Mouse (Mus musculus) gastrocnemius, postnatal 14 days (tissue): ENCODE measurements at regions not wholly inside any gene's neighbourhood (a gene's known extent, or its start where the extent isn't known, plus 50 kb on each side); places are given as distances from the start of the nearest gene placed in this dataset.

Experiments
- DNase-seq: peaks from one replicate; pipeline ENCODE4 v3.0.0; 2021; ENCODE audit warnings: mixed read lengths
- intact Hi-C: fragments of 180-260 bp; cut with DNase I; formaldehyde crosslinking; loops from one replicate; pipeline ENCODE4 v1.15.1; 2025; ENCODE audit warnings: low total_unique reads

- intact Hi-C loops = no loop called here
- no peak for DNase-seq
These were observed 65.9 kb downstream of the Tmem215 start for GRCm38 (mm10) chr4:40537859-40538258.

DNA sequence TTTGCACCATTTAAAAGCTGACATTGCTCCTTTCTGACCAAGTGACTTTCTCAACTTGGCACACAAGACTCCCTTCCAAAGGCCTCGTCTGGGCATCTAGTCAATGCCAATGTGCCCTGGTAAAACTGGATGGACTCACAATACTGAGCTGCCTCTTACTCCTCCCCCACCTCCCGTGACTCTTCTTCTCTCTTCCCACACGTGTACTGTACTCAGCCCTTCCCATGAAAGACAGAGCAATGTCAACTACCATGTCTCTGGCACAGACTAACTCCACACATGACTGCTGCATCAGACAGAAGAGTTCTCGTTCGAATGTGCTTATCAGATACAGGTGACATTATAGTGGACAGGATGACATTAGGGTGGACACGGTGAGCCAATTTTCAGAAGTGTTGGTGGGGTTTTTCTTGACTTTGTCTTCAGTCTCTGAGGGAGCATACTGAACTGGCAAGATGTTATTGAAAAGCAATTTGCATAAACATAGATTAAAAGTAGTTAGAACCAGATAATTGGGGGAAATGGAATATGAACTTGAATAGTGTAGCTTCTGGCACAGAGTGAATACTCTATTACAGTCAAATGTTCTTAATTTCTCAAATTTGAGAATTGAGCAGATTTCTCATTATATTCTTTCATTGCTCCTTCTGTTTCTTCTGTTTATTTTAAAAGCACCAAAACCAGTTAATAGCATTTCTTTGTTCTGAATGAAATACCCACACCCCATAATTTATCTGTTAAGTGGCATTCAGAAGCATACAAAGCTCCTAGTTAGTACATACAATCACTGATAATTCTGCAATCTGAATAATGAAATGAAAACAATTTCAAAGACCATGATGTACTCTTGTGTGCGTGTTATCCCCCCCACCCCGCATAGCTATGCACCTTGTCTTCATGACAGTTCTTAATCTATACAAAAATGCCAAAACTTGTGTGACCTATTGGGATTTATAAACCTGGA is 71.4 kb downstream of the Tmem215 start:
- no peak for DNase-seq
- intact Hi-C loops = no loop called here

DNA sequence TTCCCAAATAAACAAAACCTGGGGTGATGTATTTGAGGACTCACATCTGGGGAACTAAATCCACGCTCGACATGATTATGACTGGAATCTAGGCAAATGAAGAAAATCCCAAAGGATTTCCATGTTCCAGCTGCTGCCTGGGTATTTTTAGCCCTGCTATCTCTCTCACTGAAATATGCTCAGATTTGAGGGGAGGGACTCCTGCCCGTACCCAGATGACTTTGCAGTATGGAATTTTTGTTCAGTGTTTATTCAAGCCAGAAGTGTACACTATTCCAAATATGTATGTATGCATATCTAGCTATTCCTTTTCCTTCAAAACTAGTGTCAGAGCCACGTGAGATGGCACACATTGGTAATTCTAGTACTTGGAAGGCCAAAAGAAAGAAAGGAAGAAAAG is 72.1 kb downstream of the Tmem215 start:
- no peak for DNase-seq
- intact Hi-C loops = no loop called here

DNA sequence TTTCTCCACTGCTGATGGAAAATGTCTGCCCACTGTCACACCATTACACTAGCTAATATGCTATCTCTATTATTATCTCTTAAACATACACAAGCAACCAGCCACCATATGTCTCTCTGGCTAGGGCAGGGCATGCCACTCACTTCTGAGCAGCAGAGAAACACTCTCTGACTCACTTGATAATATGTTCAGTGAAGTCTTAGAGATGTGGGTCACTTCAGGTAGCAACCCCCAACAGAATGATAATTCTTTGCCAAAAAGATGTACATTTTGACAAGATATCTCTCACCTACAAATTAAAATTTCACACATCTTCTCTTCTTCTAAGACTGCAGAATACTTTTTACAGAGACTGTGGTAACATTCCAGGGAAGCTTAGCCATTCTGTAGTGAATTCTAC is 72.8 kb downstream of the Tmem215 start:
- intact Hi-C loops = no loop called here
- DNase-seq = no peak

GRCm38 (mm10) chr4:40545700-40546099 is 73.7 kb downstream of the Tmem215 start:
- intact Hi-C loops = no loop called here
- DNase-seq = no peak

GRCm38 (mm10) chr4:40559824-40560223 is 87.8 kb downstream of the Tmem215 start:
- intact Hi-C loops = no loop called here
- no peak for DNase-seq

DNA sequence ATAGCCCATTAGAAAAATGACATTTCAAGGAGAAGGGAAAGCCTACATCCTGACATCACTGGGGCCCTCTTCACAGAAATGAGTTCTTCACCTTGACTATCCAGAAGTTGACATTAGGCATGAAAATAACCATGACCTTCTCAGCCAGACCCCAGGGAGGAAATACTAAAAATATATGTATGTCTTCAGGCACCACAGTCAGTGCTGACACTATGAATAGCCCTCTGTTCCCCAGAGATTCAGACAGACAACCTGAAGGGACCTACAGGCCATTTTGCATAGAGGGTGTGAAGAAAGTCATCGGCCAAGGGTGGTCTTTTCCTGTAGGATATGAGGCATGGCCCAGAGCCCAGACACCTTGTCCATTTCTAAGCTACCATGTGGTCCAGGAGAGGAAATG is 101.3 kb downstream of the Tmem215 start:
- DNase-seq = no peak
- intact Hi-C loops = no loop called here

GRCm38 (mm10) chr4:40575951-40576350 is 104.0 kb downstream of the Tmem215 start:
- intact Hi-C loops = no loop called here
- DNase-seq = no peak

GRCm38 (mm10) chr4:40584436-40584835 is 112.5 kb downstream of the Tmem215 start:
- intact Hi-C loops = no loop called here
- DNase-seq = no peak

DNA sequence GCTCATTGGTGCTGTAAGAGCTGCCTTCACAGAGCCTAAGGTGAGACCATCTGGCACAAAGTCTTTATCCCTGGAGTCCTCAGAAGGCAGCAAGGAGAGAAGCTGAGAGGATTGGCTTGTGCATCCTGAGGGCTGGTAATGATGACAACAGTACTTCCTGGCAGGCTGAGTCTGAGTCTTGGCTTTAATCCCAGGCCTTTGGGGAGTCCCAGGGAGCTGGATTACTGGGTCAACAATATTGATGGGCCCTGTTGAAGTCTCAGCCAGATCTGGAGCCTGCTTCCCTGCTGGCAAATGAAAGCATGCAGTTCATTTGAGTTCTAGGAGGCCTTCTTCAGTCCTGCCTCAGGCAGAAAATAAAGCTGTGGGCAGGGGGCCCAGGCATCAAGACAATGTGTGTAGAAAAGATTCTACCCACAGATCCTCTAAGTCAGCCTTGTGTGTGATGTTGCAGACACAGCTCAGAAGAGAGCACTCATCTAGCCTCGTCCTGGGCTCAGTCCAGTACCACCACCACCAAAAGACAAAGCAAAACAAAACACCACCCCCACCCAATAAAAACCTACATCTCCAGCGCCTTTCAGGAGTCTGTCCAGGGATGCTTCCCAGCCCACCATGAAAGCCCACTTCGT is 113.1 kb downstream of the Tmem215 start:
- DNase-seq = peak; percentile 63
- intact Hi-C loops = no loop called here

- intact Hi-C loops = no loop called here
- DNase-seq = no peak
These were observed 114.1 kb downstream of the Tmem215 start for GRCm38 (mm10) chr4:40586045-40586444.

DNA sequence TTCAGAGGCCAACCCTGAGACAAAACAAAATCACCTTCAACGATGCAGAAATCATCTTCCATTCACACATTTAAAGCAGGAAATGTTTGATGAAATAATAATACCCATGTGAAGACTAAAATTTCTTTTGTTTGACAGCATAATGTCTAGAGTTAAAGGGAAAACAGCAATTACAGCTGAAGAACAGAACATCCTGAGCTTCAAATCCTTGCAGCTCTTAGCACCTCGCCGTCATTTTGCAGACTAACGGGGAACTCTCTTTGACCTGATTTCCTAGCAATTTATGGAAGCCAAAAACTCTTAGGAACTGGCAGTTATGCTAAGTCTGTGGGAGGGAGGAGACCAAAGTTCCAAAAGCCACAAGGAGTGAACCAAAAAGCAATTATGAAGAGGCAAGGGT is 115.3 kb downstream of the Tmem215 start:
- no peak for DNase-seq
- intact Hi-C loops = no loop called here

GRCm38 (mm10) chr4:40593806-40594205 is 109.2 kb downstream of the Aptx start:
- intact Hi-C loops = no loop called here
- DNase-seq = no peak

DNA sequence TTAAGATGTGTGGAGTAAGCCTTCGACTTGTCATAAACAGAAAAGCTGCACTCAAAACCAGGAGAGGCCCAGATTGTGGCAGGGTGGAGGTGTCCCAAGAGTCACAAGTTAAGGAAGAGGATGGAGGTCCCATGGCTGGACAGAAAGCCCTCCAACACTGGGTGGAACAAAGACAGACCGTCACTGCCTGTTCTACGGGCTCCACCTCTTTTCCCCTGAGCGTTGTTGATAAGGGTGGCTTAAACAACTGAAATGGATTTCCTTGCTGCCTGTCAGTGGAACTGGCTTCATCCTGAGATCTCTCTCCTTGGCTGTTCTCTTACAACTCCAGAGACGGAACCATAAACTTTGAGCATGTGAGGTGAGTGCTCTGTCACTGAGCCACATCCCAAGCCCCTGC is 78.0 kb downstream of the Aptx start:
- intact Hi-C loops = no loop called here
- no peak for DNase-seq

DNA sequence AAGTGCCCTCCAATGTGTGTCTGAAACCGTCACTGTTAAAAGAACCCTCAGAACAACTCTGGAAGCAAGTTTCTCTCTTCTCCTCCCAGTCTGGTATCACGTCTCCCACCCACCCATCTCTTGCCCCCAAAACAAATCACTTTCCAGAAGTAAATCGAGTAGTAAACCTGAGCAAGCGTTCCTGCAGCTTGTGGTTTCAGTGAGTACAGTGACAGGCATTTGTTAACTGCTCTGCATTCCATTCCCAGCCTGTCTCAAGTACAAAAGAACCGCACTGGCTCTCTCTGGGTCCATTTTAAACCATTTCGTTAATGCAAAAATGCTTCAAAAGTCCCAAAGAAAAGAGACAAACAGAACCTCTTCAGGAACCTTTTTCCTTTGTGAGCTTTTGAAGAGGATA is 77.1 kb downstream of the Aptx start:
- intact Hi-C loops = no loop called here
- no peak for DNase-seq
